In the genomic region with DNA sequence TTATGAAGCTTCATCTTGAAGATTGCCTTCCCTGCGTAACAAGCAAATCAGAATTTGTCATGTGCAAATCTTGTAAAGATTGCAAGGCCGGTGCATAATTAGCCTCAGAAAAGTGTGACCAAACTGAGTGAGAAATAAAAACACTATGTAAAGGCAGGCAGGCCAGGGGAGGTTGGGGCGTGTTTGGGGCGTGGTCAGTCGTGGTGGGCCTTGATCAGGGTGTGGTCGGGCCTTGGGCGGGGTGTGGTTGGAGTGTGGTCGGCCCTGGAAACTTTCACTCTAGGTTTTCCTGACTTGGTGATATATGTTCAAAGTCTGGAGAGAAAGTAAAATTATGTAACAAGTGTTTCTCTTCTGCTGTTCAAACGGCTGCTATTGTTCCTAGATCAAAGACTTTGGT, we compare ENCODE assay signal across 10 mouse cellular contexts.
A peak's percentile ranks its signal among the peaks of the same experiment; 100 is the strongest.
DNase-seq lines count a peak whose midpoint lies in the region; ATAC-seq lines count a peak whose summit lies in the region.
"Had no signal": no experiment of that assay in that cellular context is flagged by ENCODE, and none has a peak within 500 bp of the region (broad histone marks: within the 10 kb centered on the region; RNA-seq: fewer than 3 reads in every experiment).

No protein-coding gene starts in this region.

- no peak for DNase-seq in heart, embryonic 10.5 days (ENCODE audit: low spot score)
- DNase-seq in heart, adult 9 months (ENCODE audit: low spot score in 2 of 2) = no peak
- DNase-seq in thymus, postnatal 10 days (ENCODE audit: low spot score in 2 of 2) = peak; percentile 43 to 46
- no peak for DNase-seq in left cerebral cortex, adult 8-10 months (ENCODE audit: low spot score in 2 of 2)
- no peak for DNase-seq in cerebellum, adult 9-11 months
- no peak for DNase-seq in right cerebral cortex, postnatal 4 days

- 0 out of 2 replicates have a peak, but pooled peaks cover 5% of the 10 kb centered on the region for H3K27me3 ChIP-seq in heart, embryonic 10.5 days (ENCODE audit: insufficient read depth, poor library complexity, severe bottlenecking)
- H3K27me3 ChIP-seq: midbrain, embryonic 12.5 days had no signal

- peak; percentile 70 to 83 for ATAC-seq in hematopoietic stem cell, adult 5-6 weeks (replicated peaks in 1 of 2; ENCODE audit: insufficient read depth in 1 of 2, low FRiP score in 2 of 2, low TSS enrichment in 1 of 2, low read depth in 1 of 2, poor library complexity in 2 of 2, severe bottlenecking in 2 of 2)
- ATAC-seq in megakaryocyte-erythroid progenitor cell, adult 5-6 weeks (replicated peaks; ENCODE audit: low FRiP score, low TSS enrichment, poor library complexity, severe bottlenecking) = peak; percentile 90

- H3K9me3 ChIP-seq in heart, embryonic 10.5 days = no peaks in the 10 kb centered on the region
- H3K9me3 ChIP-seq: forebrain, embryonic 12.5 days; midbrain, embryonic 12.5 days had no signal

- 0 out of 2 replicates have a peak overlapping the region, but pooled peaks have one; percentile 62 for H3K27ac ChIP-seq in heart, embryonic 10.5 days
- H3K27ac ChIP-seq: forebrain, embryonic 12.5 days; midbrain, embryonic 12.5 days had no signal

- H3K4me1 ChIP-seq in heart, embryonic 10.5 days = peaks cover 29% of the 10 kb centered on the region

- no peak overlapping the region for H3K4me3 ChIP-seq in heart, embryonic 10.5 days
- H3K4me3 ChIP-seq: forebrain, embryonic 12.5 days; midbrain, embryonic 12.5 days had no signal

- H3K36me3 ChIP-seq in heart, embryonic 10.5 days = no peaks in the 10 kb centered on the region
- H3K36me3 ChIP-seq: forebrain, embryonic 12.5 days; midbrain, embryonic 12.5 days had no signal

- 62% methylated on average over 9 of the region's 9 CpGs for WGBS in heart, embryonic 10.5 days

Comparison
In these comparisons a context has a peak if more than half of its experiments do, and no peak if none do; other contexts are left out.
1. DNase-seq: peak in thymus, postnatal 10 days (2 of 2); none in heart, embryonic 10.5 days (single experiment), heart, adult 9 months (0 of 2), left cerebral cortex, adult 8-10 months (0 of 2), cerebellum, adult 9-11 months (single experiment) and right cerebral cortex, postnatal 4 days (single experiment).